Mouse (Mus musculus) megakaryocyte-erythroid progenitor cell, adult 5-6 weeks (primary cell): Measurements from ENCODE around the gene Dlec1. TPM values are rescaled to one million over a fixed set of nuclear protein-coding genes. Genes with fewer than 3 reads are reported as not detected.
A peak's percentile ranks its signal among the peaks of the same experiment; 100 is the strongest.

Source experiments
- ATAC-seq: replicated peaks from 2 replicates; pipeline ENCODE4 v1.8.0; 2016; ENCODE audit warnings: mild to moderate bottlenecking, inconsistent platforms; ENCODE audit not compliant: severe bottlenecking, poor library complexity, low FRiP score, low TSS enrichment
- total RNA-seq, 2 experiments: library from RNA; stranded (forward) in 1 of 2; stranded (reverse) in 1 of 2; fragments of 200-1000, 215-1000 nt in 1 of 2; fragments of >200 nt in 1 of 2; fragmentation: Nextera tagmentation in 1 of 2; gene quantifications; 2 replicates each; pipeline ENCODE4 v1.2.3; 2014 to 2017

Dlec1 gene
- total RNA-seq, 2 experiments from 2014 or later, result not detected

GRCm38 (mm10) chr9:119122596-119123369 lies 20.5 kb downstream of the Dlec1 start:
- ATAC-seq, result no peak

DNA sequence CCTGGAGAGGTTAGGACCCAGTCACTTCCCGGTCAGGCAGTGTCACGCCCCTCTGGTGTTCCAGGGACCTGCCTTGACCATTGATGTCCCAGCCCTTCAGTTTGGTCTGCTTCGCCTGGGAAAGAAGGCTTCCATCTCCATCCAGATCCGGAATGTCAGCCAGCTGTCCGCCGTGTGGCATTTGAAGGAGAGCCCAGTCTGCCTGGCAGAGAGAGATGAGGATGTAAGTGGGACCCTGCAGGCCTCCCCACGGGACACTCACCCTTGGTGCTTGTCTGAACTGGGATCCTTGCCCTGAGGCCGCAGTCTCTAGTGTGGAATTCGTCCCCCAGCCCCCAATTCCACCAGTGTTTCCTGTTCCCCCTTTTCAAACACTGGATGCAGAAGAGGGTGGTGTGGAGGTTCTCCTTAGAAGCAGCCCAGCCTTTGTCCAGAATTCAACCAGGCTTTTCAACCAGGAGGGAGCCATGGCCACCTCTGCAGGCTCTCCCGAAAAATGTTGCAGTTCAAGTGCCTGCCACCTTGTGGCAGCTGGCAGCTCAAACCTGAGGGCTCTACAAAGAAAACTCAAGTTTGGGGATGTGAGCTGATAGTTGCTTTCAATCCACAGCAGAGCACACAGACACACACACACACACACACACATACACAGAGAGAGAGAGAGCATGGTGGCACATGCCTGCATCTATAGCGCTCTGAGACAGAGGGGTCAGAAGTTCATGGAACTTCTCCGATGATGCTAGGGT lies 26.3 kb downstream of the Dlec1 start:
- no peak for ATAC-seq

DNA sequence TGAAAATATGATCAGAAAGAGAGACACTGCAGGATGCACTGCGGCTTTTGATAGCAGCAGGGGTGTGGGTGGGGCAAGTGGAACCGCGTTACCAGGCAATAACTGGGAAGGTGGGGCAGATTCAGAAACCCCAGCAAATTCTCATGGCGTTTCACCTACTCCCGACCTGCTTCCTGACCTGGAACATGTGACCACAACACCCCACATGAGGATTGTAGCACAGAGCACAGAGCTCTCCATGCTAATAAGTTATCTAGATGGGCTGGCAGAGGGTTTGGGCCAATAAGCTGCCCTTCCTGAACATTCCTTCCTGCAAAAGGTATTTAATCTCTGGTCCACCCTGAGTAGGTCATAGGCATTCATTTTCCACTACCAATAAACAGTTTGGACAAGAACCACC lies 28.4 kb downstream of the Dlec1 start:
- ATAC-seq, result no peak

DNA sequence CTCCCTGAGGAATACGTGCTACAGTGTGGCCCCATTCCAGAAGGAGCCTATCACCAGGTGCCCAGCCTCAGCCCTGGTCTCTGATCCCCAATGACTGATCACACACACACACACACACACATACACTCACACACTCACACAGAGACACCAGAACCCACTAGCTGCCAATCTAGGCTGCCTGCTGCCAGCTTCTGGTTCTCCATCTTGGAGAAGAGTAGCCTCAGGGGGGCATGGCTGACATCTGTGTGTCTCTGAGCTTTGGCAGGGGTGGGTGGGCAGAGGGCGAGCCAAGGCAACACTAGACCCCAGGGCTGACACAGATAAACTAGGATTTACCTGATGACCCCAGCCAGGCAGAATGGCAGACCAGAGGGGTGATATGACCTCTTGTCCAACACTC lies 36.6 kb downstream of the Dlec1 start:
- no peak for ATAC-seq

- ATAC-seq, result no peak
These were observed 39.8 kb downstream of the Dlec1 start for GRCm38 (mm10) chr9:119142066-119142465.

GRCm38 (mm10) chr9:119143372-119143771 lies 41.1 kb downstream of the Dlec1 start:
- no peak for ATAC-seq

- no peak for ATAC-seq
These were observed 42.4 kb downstream of the Dlec1 start for GRCm38 (mm10) chr9:119144696-119145095.

DNA sequence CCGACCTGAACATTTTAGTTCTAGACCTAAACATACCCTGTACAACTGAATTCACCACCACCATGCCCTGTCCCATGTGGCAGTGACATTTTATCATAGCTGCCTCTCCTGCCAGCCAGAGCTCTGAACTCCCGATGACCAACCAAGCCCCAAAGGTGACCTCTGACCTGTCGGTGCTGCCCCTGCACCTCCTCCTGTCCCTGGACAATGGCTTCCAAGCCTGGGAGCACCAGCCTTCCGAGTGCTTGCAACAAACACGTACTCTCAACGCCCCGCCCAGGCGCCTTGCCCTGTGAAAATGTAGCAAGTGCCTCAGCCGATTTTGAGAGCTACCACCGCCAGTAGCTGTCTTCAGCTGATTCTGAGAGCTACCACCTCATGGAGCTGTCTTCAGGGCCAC lies 42.9 kb downstream of the Dlec1 start:
- ATAC-seq, result no peak

DNA sequence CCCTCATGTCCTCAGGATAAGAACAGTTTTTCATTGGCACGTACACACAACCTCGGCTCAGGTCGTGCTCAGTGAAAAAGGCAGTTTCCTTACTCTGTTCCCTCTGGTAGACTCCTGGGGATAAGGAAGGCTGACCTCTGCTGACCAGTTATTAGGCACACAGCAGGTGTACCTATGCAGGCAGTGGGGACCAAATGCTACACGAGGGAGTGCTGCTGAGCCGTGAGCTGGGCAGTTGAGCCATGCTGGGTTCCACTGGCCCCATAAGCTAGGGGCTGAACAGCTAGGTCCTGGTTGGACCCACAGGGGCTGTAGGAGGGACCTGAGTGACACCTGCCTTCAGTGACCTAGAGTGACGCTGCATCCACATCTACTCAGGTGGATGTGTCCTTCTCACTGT lies 43.4 kb downstream of the Dlec1 start:
- ATAC-seq, result no peak

DNA sequence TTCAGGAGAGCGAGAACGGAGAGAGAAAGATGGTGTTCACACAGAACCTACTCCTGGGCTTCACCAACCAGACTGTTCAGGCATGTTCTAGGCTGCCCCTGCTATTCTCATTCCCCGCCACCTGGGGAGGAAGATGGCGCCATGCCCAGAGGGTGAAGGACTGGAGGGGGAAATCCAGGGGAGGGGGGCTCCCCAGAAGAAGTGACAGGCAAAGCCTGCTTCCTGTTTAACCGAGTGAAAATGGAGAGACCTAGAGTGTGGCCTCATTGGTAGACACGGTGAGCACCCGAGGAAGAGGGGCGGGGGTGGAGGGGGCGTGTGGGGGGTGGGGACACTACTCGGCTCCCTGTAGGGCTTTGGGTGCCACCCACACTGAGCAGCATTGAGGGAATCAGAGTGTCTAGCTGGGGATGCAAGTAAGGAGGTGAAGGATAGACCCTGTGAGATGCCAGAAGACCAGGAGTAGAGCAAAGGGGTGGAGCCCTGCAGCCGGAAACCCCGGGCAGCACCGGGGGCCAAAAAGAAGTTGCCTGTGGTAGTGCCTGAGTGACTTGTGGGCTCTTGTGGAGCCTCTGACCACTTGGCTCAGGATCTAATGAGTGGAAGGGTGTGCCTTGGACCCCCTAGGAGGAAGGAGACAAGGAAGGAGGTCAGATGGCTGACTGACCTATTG lies 44.0 kb downstream of the Dlec1 start:
- no peak for ATAC-seq

- peak; percentile 69 for ATAC-seq
These were observed 47.3 kb downstream of the Dlec1 start for GRCm38 (mm10) chr9:119149601-119150000.

DNA sequence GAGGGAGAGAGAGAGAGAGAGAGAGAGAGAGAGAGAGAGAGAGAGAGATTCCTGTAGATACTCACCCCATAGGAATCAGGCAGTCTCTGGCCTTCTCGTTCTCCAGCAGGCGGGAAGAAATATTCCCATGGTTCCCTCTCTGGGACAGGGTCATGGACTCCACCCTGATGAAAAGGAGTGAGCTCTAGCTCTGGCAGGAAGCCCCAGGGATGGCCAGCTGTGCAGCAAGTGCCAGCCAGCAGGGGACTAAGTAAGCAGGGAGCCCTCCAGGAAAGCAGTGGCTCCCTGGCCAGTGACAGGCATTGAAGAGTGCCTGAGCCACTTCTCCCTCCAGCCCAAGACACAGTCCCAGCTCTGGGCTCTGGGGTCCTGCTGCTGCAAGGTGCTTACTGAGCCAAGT lies 49.5 kb downstream of the Dlec1 start:
- ATAC-seq, result no peak

- no peak for ATAC-seq
These were observed 53.1 kb downstream of the Dlec1 start for GRCm38 (mm10) chr9:119155416-119155815.

- ATAC-seq, result no peak
These were observed 53.5 kb downstream of the Dlec1 start for GRCm38 (mm10) chr9:119155826-119156225.

DNA sequence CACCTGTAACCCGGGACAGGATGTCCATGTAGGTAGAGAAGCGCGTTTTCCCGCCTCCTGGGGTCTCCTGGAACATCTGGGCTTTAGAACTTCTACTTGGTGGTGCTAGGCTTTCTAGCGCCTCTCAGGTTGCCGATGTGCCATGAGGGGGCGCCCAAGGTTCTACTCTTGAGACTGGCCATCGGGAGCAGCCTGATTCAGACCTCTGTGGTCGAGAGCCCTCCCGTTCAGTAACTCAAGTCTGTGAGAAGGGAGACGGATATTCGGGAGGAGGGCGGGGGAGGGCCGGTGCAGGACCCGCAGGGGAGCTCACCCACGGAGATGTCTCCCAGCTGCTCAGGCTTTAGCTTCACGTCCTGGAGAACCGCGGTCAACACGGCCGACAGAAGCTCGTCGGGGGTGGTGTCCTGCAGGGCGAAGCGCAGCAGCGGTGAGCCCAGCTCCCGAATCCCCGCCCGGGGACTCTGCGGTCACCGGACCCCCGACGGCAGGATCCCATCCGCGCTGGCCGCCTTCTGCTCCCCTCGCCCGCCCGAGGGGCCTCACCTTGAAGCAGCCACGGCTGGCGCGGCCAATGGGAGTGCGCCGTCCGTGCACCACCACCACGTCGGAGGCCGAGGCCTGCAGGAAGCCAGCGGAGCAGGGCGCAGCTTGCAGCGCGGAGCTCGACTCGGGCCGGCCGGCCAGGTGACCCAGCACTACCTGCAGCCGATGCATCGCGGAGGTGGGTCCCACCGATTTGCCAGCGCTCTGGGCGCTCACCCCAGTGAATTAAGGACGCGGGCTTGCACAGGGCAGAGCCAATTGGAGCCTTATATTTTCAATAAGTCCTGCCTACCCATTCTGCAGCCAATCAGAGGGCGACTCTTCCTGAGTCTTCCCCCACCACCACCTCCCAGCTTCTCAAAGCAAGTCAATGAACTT lies 54.3 kb downstream of the Dlec1 start, which contains the start of gene Acaa1b:
Acaa1b (minus strand) TSS at position 816 of the 924 bp plus-strand sequence.
- ATAC-seq, result peak; percentile 66

DNA sequence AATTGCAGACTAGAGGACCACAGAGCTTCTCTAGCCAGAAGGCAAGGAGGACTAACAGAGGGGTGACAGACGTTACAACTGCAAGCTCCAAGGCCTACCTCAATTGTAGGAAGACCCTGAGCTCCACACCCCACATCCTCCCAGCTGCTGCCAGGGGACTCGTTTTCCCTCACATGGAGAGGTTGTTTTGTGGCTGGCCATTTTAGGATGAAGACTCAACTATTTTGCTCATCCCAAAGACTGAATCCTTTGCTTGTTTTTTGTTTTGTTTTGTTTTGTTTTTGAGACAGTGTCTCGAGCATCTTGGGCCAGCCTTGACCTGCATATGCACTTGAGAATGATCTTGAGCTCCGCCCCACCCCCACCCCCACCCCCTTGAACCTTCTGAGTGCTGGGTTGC lies 56.6 kb downstream of the Dlec1 start, which contains the start of gene Gm47289:
Gm47289 (plus strand) TSS at position 301 of the 400 bp plus-strand sequence.
- ATAC-seq, result no peak

GRCm38 (mm10) chr9:119160689-119161088 lies 58.4 kb downstream of the Dlec1 start:
- ATAC-seq, result no peak

- no peak for ATAC-seq
These were observed 62.5 kb downstream of the Dlec1 start for GRCm38 (mm10) chr9:119164743-119165142.

DNA sequence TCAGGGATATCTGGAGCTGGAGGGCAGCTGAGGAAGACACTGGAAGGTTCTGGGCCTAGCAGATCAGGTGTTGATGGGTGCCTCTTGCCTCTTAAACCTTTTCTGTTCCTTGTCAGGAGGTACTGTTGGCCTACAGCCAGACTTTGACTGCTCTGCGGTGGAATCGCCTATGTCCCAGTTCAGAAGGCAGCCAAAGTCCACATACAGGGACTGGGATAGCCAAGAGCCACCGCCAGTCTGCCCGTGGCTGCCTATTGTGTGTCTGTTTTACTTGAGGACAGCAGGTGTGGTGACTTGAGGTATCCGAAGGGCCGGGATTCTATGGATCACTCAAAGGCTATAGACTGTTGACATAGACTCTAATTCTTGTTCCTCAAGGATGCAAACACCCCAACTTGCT lies 63.3 kb downstream of the Dlec1 start:
- ATAC-seq, result no peak
